Mouse (Mus musculus): ENCODE results near the gene St6galnac1. TPM values are rescaled to one million over a fixed set of nuclear protein-coding genes. Genes with fewer than 3 reads are reported as not detected.
"Not testable (repeated sequence)": the region's sequence is repeated elsewhere in the genome, so short reads cannot be mapped to it uniquely, and the experiment has no call there.

Gene St6galnac1
- polyA plus RNA-seq, 1 experiment from 2014 or later = 0.12 TPM

- no peak overlapping the region for H3K9ac ChIP-seq (ENCODE audit: low read depth, low read length)
- no peak overlapping the region for H3K4me3 ChIP-seq (ENCODE audit: low read depth, low read length)
- H3K4me2 ChIP-seq (replicated peaks; ENCODE audit: low read depth) = no peak overlapping the region
- no peaks in the 10 kb centered on the region for H3K4me1 ChIP-seq (replicated peaks; ENCODE audit: control insufficient read depth, insufficient read depth, low read length)
- TF ChIP-seq CTCF (IDR thresholded peaks at IDR 0.05; ENCODE audit: low read depth) = peak; percentile 71
- peaks cover 4% of the 10 kb centered on the region; the same call in 1 of the 2 replicates for H3K9me3 ChIP-seq (ENCODE audit: control insufficient read depth)
- H3K27ac ChIP-seq (ENCODE audit: low read depth, low read length) = no peak overlapping the region
- no peaks in the 10 kb centered on the region for H3K27me3 ChIP-seq (replicated peaks; ENCODE audit: control insufficient read depth, insufficient read depth, low read length)
- no peaks in the 10 kb centered on the region for H3K36me3 ChIP-seq (ENCODE audit: control insufficient read depth, insufficient read depth)
- no peak for ATAC-seq
- whole genome bisulfite sequencing = 54% methylated on average over 11 of the region's 11 CpGs
These were observed 36.9 kb downstream of the St6galnac1 start for GRCm38 (mm10) chr11:116738411-116738810.

GRCm38 (mm10) chr11:116732536-116732935 lies 42.8 kb downstream of the St6galnac1 start:
- H3K9ac ChIP-seq (ENCODE audit: low read depth, low read length) = no peak overlapping the region
- H3K27ac ChIP-seq (ENCODE audit: low read depth, low read length) = no peak overlapping the region
- 84% methylated on average over 4 of the region's 4 CpGs for WGBS
- no peak overlapping the region for H3K4me3 ChIP-seq (ENCODE audit: low read depth, low read length)
- H3K4me1 ChIP-seq (replicated peaks; ENCODE audit: control insufficient read depth, insufficient read depth, low read length) = no peaks in the 10 kb centered on the region
- no peaks in the 10 kb centered on the region for H3K36me3 ChIP-seq (ENCODE audit: control insufficient read depth, insufficient read depth)
- peaks cover 4% of the 10 kb centered on the region; the same call in 1 of the 2 replicates for H3K9me3 ChIP-seq (ENCODE audit: control insufficient read depth)
- no peaks in the 10 kb centered on the region for H3K27me3 ChIP-seq (replicated peaks; ENCODE audit: control insufficient read depth, insufficient read depth, low read length)
- no peak overlapping the region for H3K4me2 ChIP-seq (replicated peaks; ENCODE audit: low read depth)
- ATAC-seq = no peak
- TF ChIP-seq CTCF (IDR thresholded peaks at IDR 0.05; ENCODE audit: low read depth) = no peak

GRCm38 (mm10) chr11:116731060-116731580 lies 44.2 kb downstream of the St6galnac1 start:
- H3K9ac ChIP-seq (ENCODE audit: low read depth, low read length); H3K27me3 ChIP-seq (replicated peaks; ENCODE audit: control insufficient read depth, insufficient read depth, low read length); H3K4me2 ChIP-seq (replicated peaks; ENCODE audit: low read depth); H3K36me3 ChIP-seq (ENCODE audit: control insufficient read depth, insufficient read depth); H3K27ac ChIP-seq (ENCODE audit: low read depth, low read length); H3K4me3 ChIP-seq (ENCODE audit: low read depth, low read length); H3K9me3 ChIP-seq (ENCODE audit: control insufficient read depth); ATAC-seq; H3K4me1 ChIP-seq (replicated peaks; ENCODE audit: control insufficient read depth, insufficient read depth, low read length): not testable (repeated sequence)
- WGBS = 94% methylated on average over 6 of the region's 6 CpGs

GRCm38 (mm10) chr11:116729276-116730008 lies 45.9 kb downstream of the St6galnac1 start:
- H3K4me1 ChIP-seq (replicated peaks; ENCODE audit: control insufficient read depth, insufficient read depth, low read length) = no peaks in the 10 kb centered on the region
- 67% methylated on average over 9 of the region's 9 CpGs for WGBS
- H3K9ac ChIP-seq (ENCODE audit: low read depth, low read length) = no peak overlapping the region
- H3K27me3 ChIP-seq (replicated peaks; ENCODE audit: control insufficient read depth, insufficient read depth, low read length) = no peaks in the 10 kb centered on the region; the same call in 1 of the 2 replicates
- H3K27ac ChIP-seq (ENCODE audit: low read depth, low read length) = no peak overlapping the region
- H3K4me3 ChIP-seq (ENCODE audit: low read depth, low read length) = no peak overlapping the region
- no peak for TF ChIP-seq CTCF (IDR thresholded peaks at IDR 0.05; ENCODE audit: low read depth)
- H3K9me3 ChIP-seq (ENCODE audit: control insufficient read depth) = no peaks in the 10 kb centered on the region
- H3K36me3 ChIP-seq (ENCODE audit: control insufficient read depth, insufficient read depth) = no peaks in the 10 kb centered on the region
- H3K4me2 ChIP-seq (replicated peaks; ENCODE audit: low read depth) = no peak overlapping the region
- ATAC-seq = no peak

- no peaks in the 10 kb centered on the region for H3K9me3 ChIP-seq (ENCODE audit: control insufficient read depth)
- no peaks in the 10 kb centered on the region; the same call in 1 of the 2 replicates for H3K27me3 ChIP-seq (replicated peaks; ENCODE audit: control insufficient read depth, insufficient read depth, low read length)
- WGBS = 90% methylated on average over 3 of the region's 3 CpGs
- no peak for ATAC-seq
- H3K4me1 ChIP-seq (replicated peaks; ENCODE audit: control insufficient read depth, insufficient read depth, low read length) = no peaks in the 10 kb centered on the region
- H3K36me3 ChIP-seq (ENCODE audit: control insufficient read depth, insufficient read depth) = no peaks in the 10 kb centered on the region
- TF ChIP-seq CTCF (IDR thresholded peaks at IDR 0.05; ENCODE audit: low read depth) = no peak
- no peak overlapping the region for H3K4me3 ChIP-seq (ENCODE audit: low read depth, low read length)
- H3K9ac ChIP-seq (ENCODE audit: low read depth, low read length) = no peak overlapping the region
- H3K4me2 ChIP-seq (replicated peaks; ENCODE audit: low read depth) = no peak overlapping the region
- no peak overlapping the region for H3K27ac ChIP-seq (ENCODE audit: low read depth, low read length)
These were observed 49.2 kb downstream of the St6galnac1 start for GRCm38 (mm10) chr11:116726156-116726555.

- 39% methylated on average over 27 of the region's 27 CpGs for WGBS
These were observed 50.0 kb downstream of the St6galnac1 start for GRCm38 (mm10) chr11:116725031-116725948.

More at GRCm38 (mm10) chr11:116725031-116725948, 50.0 kb downstream of the St6galnac1 start:
- Histone ChIP-seq H3K4me1 (replicated peaks; ENCODE audit: control insufficient read depth, insufficient read depth, low read length) (no peaks in the 10 kb centered on the region), H3K4me3 (ENCODE audit: low read depth, low read length) (no peak overlapping the region), H3K36me3 (ENCODE audit: control insufficient read depth, insufficient read depth) (no peaks in the 10 kb centered on the region), H3K4me2 (replicated peaks; ENCODE audit: low read depth) (no peak overlapping the region), H3K9me3 (ENCODE audit: control insufficient read depth) (no peaks in the 10 kb centered on the region), H3K27me3 (replicated peaks; ENCODE audit: control insufficient read depth, insufficient read depth, low read length) (no peaks in the 10 kb centered on the region; the same call in 1 of the 2 replicates), H3K9ac (ENCODE audit: low read depth, low read length) (no peak overlapping the region), H3K27ac (ENCODE audit: low read depth, low read length) (no peak overlapping the region)
- TF ChIP-seq CTCF (IDR thresholded peaks at IDR 0.05; ENCODE audit: low read depth) = no peak
- ATAC-seq = no peak
